Mouse (Mus musculus): ENCODE measurements at regions not wholly inside any gene's neighbourhood (a gene's known extent, or its start where the extent isn't known, plus 50 kb on each side); places are given as distances from the start of the nearest gene placed in this dataset.
A peak's percentile ranks its signal among the peaks of the same experiment; 100 is the strongest.

GRCm38 (mm10) chr2:115460028-115460881 lies 121.3 kb upstream of the BC052040 start:
- 14% methylated on average over 5 of the region's 5 CpGs for WGBS
- Histone ChIP-seq H3K4me3 (ENCODE audit: low read depth, low read length) (no peak overlapping the region), H3K27me3 (ENCODE audit: insufficient read depth, low read length) (no peaks in the 10 kb centered on the region), H3K9me3 (ENCODE audit: low read length) (no peaks in the 10 kb centered on the region), H3K4me1 (ENCODE audit: insufficient read depth) (no peaks in the 10 kb centered on the region), H3K27ac (ENCODE audit: low read depth, low read length) (no peak overlapping the region), H3K9ac (no peak overlapping the region), H3K4me2 (ENCODE audit: low read depth) (no peak overlapping the region), H3K36me3 (ENCODE audit: insufficient read depth) (no peaks in the 10 kb centered on the region)
- ATAC-seq: peak; percentile 85
- DNase-seq: no peak
- TF ChIP-seq CTCF (IDR thresholded peaks at IDR 0.05; ENCODE audit: low read depth): no peak

- no peaks in the 10 kb centered on the region for H3K4me1 ChIP-seq (ENCODE audit: insufficient read depth)
- no peaks in the 10 kb centered on the region for H3K9me3 ChIP-seq (ENCODE audit: low read length)
- no peak for TF ChIP-seq CTCF (IDR thresholded peaks at IDR 0.05; ENCODE audit: low read depth)
- no peak overlapping the region for H3K4me3 ChIP-seq (ENCODE audit: low read depth, low read length)
- H3K27ac ChIP-seq (ENCODE audit: low read depth, low read length): no peak overlapping the region
- H3K9ac ChIP-seq: no peak overlapping the region
- H3K4me2 ChIP-seq (ENCODE audit: low read depth): no peak overlapping the region
- WGBS: 17% methylated on average over 1 of the region's 1 CpGs
- no peaks in the 10 kb centered on the region for H3K36me3 ChIP-seq (ENCODE audit: insufficient read depth)
- DNase-seq: no peak
- no peak for ATAC-seq
- H3K27me3 ChIP-seq (ENCODE audit: insufficient read depth, low read length): no peaks in the 10 kb centered on the region
Measured at GRCm38 (mm10) chr2:115460882-115461151, 120.7 kb upstream of the BC052040 start.

- H3K9ac ChIP-seq: no peak overlapping the region
- no peak overlapping the region for H3K4me2 ChIP-seq (ENCODE audit: low read depth)
- no peak for TF ChIP-seq CTCF (IDR thresholded peaks at IDR 0.05; ENCODE audit: low read depth)
- H3K27me3 ChIP-seq (ENCODE audit: insufficient read depth, low read length): no peaks in the 10 kb centered on the region
- H3K4me1 ChIP-seq (ENCODE audit: insufficient read depth): no peaks in the 10 kb centered on the region
- no peaks in the 10 kb centered on the region for H3K36me3 ChIP-seq (ENCODE audit: insufficient read depth)
- no peak for ATAC-seq
- no peak overlapping the region for H3K4me3 ChIP-seq (ENCODE audit: low read depth, low read length)
- no peak overlapping the region for H3K27ac ChIP-seq (ENCODE audit: low read depth, low read length)
- WGBS: 30% methylated on average over 4 of the region's 4 CpGs
- DNase-seq: no peak
- no peaks in the 10 kb centered on the region for H3K9me3 ChIP-seq (ENCODE audit: low read length)
Measured at GRCm38 (mm10) chr2:115466170-115466569, 115.3 kb upstream of the BC052040 start.

- ATAC-seq: no peak
- Histone ChIP-seq H3K4me2 (ENCODE audit: low read depth) (no peak overlapping the region), H3K27ac (ENCODE audit: low read depth, low read length) (no peak overlapping the region), H3K4me3 (ENCODE audit: low read depth, low read length) (no peak overlapping the region), H3K27me3 (ENCODE audit: insufficient read depth, low read length) (no peaks in the 10 kb centered on the region), H3K4me1 (ENCODE audit: insufficient read depth) (no peaks in the 10 kb centered on the region), H3K9me3 (ENCODE audit: low read length) (no peaks in the 10 kb centered on the region), H3K36me3 (ENCODE audit: insufficient read depth) (no peaks in the 10 kb centered on the region), H3K9ac (no peak overlapping the region)
- DNase-seq: no peak
- WGBS: 78% methylated on average over 11 of the region's 11 CpGs
- no peak for TF ChIP-seq CTCF (IDR thresholded peaks at IDR 0.05; ENCODE audit: low read depth)
Measured at GRCm38 (mm10) chr2:115467107-115467745, 114.3 kb upstream of the BC052040 start.

GRCm38 (mm10) chr2:115467936-115468335 lies 113.6 kb upstream of the BC052040 start:
- no peak for ATAC-seq

GRCm38 (mm10) chr2:115468471-115468909 lies 113.0 kb upstream of the BC052040 start:
- 19% methylated on average over 7 of the region's 7 CpGs for WGBS
- DNase-seq (no peak), ATAC-seq (no peak)
- no peaks in the 10 kb centered on the region for H3K4me1 ChIP-seq (ENCODE audit: insufficient read depth)
- H3K9me3 ChIP-seq (ENCODE audit: low read length): no peaks in the 10 kb centered on the region
- H3K27ac ChIP-seq (ENCODE audit: low read depth, low read length): no peak overlapping the region
- H3K4me3 ChIP-seq (ENCODE audit: low read depth, low read length): no peak overlapping the region
- H3K9ac ChIP-seq: no peak overlapping the region
- no peak overlapping the region for H3K4me2 ChIP-seq (ENCODE audit: low read depth)
- H3K36me3 ChIP-seq (ENCODE audit: insufficient read depth): no peaks in the 10 kb centered on the region
- no peak for TF ChIP-seq CTCF (IDR thresholded peaks at IDR 0.05; ENCODE audit: low read depth)
- H3K27me3 ChIP-seq (ENCODE audit: insufficient read depth, low read length): no peaks in the 10 kb centered on the region

More at GRCm38 (mm10) chr2:115467936-115468335, 113.6 kb upstream of the BC052040 start:
- Histone ChIP-seq H3K4me3 (ENCODE audit: low read depth, low read length) (no peak overlapping the region), H3K27ac (ENCODE audit: low read depth, low read length) (no peak overlapping the region), H3K36me3 (ENCODE audit: insufficient read depth) (no peaks in the 10 kb centered on the region), H3K4me1 (ENCODE audit: insufficient read depth) (no peaks in the 10 kb centered on the region), H3K4me2 (ENCODE audit: low read depth) (no peak overlapping the region), H3K9ac (no peak overlapping the region), H3K27me3 (ENCODE audit: insufficient read depth, low read length) (no peaks in the 10 kb centered on the region), H3K9me3 (ENCODE audit: low read length) (no peaks in the 10 kb centered on the region)
- TF ChIP-seq CTCF (IDR thresholded peaks at IDR 0.05; ENCODE audit: low read depth): no peak
- WGBS: 45% methylated on average over 6 of the region's 6 CpGs
- DNase-seq: no peak

- no peaks in the 10 kb centered on the region for H3K36me3 ChIP-seq (ENCODE audit: insufficient read depth)
- no peak for TF ChIP-seq CTCF (IDR thresholded peaks at IDR 0.05; ENCODE audit: low read depth)
- no peaks in the 10 kb centered on the region for H3K9me3 ChIP-seq (ENCODE audit: low read length)
- ATAC-seq (no peak), DNase-seq (no peak)
- no peaks in the 10 kb centered on the region for H3K4me1 ChIP-seq (ENCODE audit: insufficient read depth)
- H3K27ac ChIP-seq (ENCODE audit: low read depth, low read length): no peak overlapping the region
- 82% methylated on average over 6 of the region's 6 CpGs for WGBS
- H3K9ac ChIP-seq: no peak overlapping the region
- H3K27me3 ChIP-seq (ENCODE audit: insufficient read depth, low read length): no peaks in the 10 kb centered on the region
- no peak overlapping the region for H3K4me2 ChIP-seq (ENCODE audit: low read depth)
- no peak overlapping the region for H3K4me3 ChIP-seq (ENCODE audit: low read depth, low read length)
Measured at GRCm38 (mm10) chr2:115469165-115469821, 112.2 kb upstream of the BC052040 start.

Data from forebrain, postnatal 0 days (tissue).